Mouse (Mus musculus) lung, postnatal 0 days (tissue): Measurements from ENCODE around the gene Mdk. TPM values are rescaled to one million over a fixed set of nuclear protein-coding genes. Genes with fewer than 3 reads are reported as not detected.

Experiments
- ATAC-seq: fragments of 200-750 bp; cut with Nextera tagmentation; 2 replicates; pipeline ENCODE4 v1.8.0; 2017; ENCODE audit warnings: moderate library complexity
- DNase-seq: peaks from one replicate; pipeline ENCODE4 v3.0.0-alpha.2; 2016; ENCODE audit warnings: low spot score
- H3K27ac ChIP-seq: fragments of 300-500 bp; sonication (generic); 2 replicates; pipeline ENCODE4 v1.5.1; 2014; ENCODE audit warnings: antibody characterized with exemption, mild to moderate bottlenecking, low read length, mixed read lengths
- H3K27me3 ChIP-seq: fragments of 300-500 bp; sonication (generic); replicated peaks from 2 replicates; pipeline ENCODE4 v1.6.1; 2014; ENCODE audit warnings: low read length, mixed read lengths; ENCODE audit not compliant: insufficient read depth
- H3K36me3 ChIP-seq: fragments of 300-500 bp; sonication (generic); 2 replicates; pipeline ENCODE4 v1.6.1; 2014; ENCODE audit warnings: low read length, mixed read lengths; ENCODE audit not compliant: insufficient read depth
- H3K4me1 ChIP-seq: fragments of 300-500 bp; sonication (generic); 2 replicates; pipeline ENCODE4 v1.6.1; 2014; ENCODE audit warnings: antibody characterized with exemption, low read depth, low read length, mixed read lengths; ENCODE audit not compliant: insufficient read depth
- H3K4me2 ChIP-seq: fragments of 300-500 bp; sonication (generic); replicated peaks from 2 replicates; pipeline ENCODE4 v1.6.1; 2014; ENCODE audit warnings: low read depth, mild to moderate bottlenecking, low read length, moderate library complexity, mixed read lengths
- H3K4me3 ChIP-seq: fragments of 300-500 bp; sonication (generic); 2 replicates; pipeline ENCODE4 v1.5.1; 2014; ENCODE audit warnings: low read depth, low read length
- H3K9ac ChIP-seq: fragments of 300-500 bp; sonication (generic); replicated peaks from 2 replicates; pipeline ENCODE4 v1.6.1; 2014; ENCODE audit warnings: low read depth, mild to moderate bottlenecking
- H3K9me3 ChIP-seq: fragments of 300-500 bp; sonication (generic); 2 replicates; pipeline ENCODE4 v1.6.1; 2016; ENCODE audit warnings: low read length, mixed read lengths
- CTCF ChIP-seq: IDR thresholded peaks from 2 replicates; pipeline ENCODE4 v1.5.1; 2016; ENCODE audit warnings: antibody characterized with exemption, mild to moderate bottlenecking
- EP300 ChIP-seq: IDR thresholded peaks from 2 replicates; pipeline ENCODE4 v1.6.1; 2016; ENCODE audit warnings: antibody characterized with exemption, mild to moderate bottlenecking, control low read depth
- WGBS: fragments of 180-500 bp; shearing (Covaris S2); extraction: QIAGEN DNeasy Blood & Tissue Kit; methylation state at CpG from one replicate; pipeline ENCODE4 v1.1.7; 2014; 5-methylcytosine and 5-hydroxymethylcytosine counted together
- polyA plus RNA-seq: library from polyadenylated mRNA; unstranded; fragments of >200 nt; fragmentation: Nextera tagmentation; extraction: Ambion mirVana; gene quantifications from 2 replicates; pipeline ENCODE4 v1.2.1, GENCODE M21; 2015

The Mdk gene
- polyA plus RNA-seq, 1 experiment from 2014 or later: 101 TPM

- peaks cover 19% of the 10 kb centered on the region; the same call in 1 of the 2 replicates for H3K36me3 ChIP-seq
- no peak for TF ChIP-seq CTCF
- no peak for TF ChIP-seq EP300
- peaks cover 12% of the 10 kb centered on the region for H3K4me1 ChIP-seq
- H3K27me3 ChIP-seq: peaks cover 36% of the 10 kb centered on the region
- WGBS: 3% methylated on average over 31 of the region's 31 CpGs
- H3K9me3 ChIP-seq: no peaks in the 10 kb centered on the region
- DNase-seq: peak; percentile 75
- H3K4me2 ChIP-seq: peak overlapping the region; percentile 69
- no peak overlapping the region for H3K27ac ChIP-seq
- peak; percentile 67 for ATAC-seq
- no peak overlapping the region for H3K9ac ChIP-seq
- H3K4me3 ChIP-seq: peak overlapping the region; percentile 43
Observed at GRCm38 (mm10) chr2:91921181-91921789, 10.8 kb downstream of the Mdk start.

DNA sequence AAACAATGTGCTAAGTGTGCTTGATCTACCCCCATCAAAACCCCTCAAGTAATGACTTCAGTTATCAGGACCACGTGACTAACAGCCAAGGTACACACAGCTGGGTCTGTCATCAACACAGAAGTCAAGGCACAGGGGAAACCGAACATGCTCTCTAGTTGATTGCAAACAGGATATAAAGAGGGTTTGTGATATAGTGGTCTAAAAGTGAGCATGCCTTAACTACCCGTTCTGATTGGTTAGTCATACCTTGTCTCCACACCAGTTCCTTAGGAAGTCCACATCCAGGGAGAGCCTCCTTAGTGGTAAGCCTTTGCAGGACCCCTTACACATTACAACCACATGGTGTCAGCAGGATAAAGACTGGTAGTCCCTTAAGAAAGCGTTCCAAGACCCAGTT lies 12.0 kb downstream of the Mdk start:
- Histone ChIP-seq H3K4me3 (no peak overlapping the region), H3K4me1 (peaks cover 12% of the 10 kb centered on the region), H3K9me3 (no peaks in the 10 kb centered on the region), H3K27ac (no peak overlapping the region), H3K4me2 (no peak overlapping the region), H3K36me3 (peaks cover 19% of the 10 kb centered on the region; the same call in 1 of the 2 replicates), H3K9ac (no peak overlapping the region), H3K27me3 (peaks cover 36% of the 10 kb centered on the region)
- 46% methylated on average over 4 of the region's 4 CpGs for WGBS
- DNase-seq (no peak), ATAC-seq (no peak)
- TF ChIP-seq CTCF (no peak), EP300 (no peak)

GRCm38 (mm10) chr2:91917096-91917495 lies 15.0 kb downstream of the Mdk start:
- 89% methylated on average over 7 of the region's 7 CpGs for WGBS
- peaks cover 36% of the 10 kb centered on the region for H3K36me3 ChIP-seq

DNA sequence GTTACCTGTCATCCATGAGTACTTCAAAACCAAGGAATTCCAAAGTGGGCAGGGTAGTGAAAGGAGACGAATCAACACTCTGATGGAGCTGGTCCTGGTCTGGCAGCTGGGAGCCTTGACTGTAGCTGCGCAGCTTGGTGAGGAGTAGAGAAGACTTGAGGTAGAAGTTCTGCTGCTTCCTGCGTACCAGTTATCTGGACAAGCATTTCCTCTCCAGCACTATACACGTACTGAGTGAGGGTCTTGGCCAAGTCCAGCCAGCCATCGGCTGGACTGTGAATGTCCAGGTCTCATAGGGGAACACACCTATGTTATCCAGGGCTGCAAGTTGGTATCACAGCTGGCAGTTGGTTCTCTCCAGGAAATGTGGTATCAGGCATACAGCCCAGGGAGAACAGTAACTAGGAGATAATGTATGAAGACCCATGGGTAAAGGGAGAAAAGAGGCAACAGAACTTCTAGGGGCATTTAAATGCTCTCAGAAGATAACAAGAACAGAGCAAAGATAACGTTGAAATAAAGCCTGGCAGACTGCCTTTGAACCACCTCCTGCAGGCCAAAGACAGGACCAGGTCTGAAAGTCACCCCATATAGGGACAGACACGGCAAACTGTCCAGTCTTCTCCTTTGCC lies 15.6 kb downstream of the Mdk start:
- TF ChIP-seq EP300: no peak
- TF ChIP-seq CTCF: no peak
- no peaks in the 10 kb centered on the region for H3K9me3 ChIP-seq

More at GRCm38 (mm10) chr2:91917096-91917495, 15.0 kb downstream of the Mdk start:
- Histone ChIP-seq H3K4me2 (no peak overlapping the region), H3K9ac (no peak overlapping the region), H3K4me3 (no peak overlapping the region), H3K9me3 (no peaks in the 10 kb centered on the region), H3K27ac (no peak overlapping the region), H3K27me3 (peaks cover 17% of the 10 kb centered on the region), H3K4me1 (peaks cover 5% of the 10 kb centered on the region; the same call in 1 of the 2 replicates)
- TF ChIP-seq CTCF: no peak
- no peak for TF ChIP-seq EP300
- DNase-seq (no peak), ATAC-seq (no peak)

DNA sequence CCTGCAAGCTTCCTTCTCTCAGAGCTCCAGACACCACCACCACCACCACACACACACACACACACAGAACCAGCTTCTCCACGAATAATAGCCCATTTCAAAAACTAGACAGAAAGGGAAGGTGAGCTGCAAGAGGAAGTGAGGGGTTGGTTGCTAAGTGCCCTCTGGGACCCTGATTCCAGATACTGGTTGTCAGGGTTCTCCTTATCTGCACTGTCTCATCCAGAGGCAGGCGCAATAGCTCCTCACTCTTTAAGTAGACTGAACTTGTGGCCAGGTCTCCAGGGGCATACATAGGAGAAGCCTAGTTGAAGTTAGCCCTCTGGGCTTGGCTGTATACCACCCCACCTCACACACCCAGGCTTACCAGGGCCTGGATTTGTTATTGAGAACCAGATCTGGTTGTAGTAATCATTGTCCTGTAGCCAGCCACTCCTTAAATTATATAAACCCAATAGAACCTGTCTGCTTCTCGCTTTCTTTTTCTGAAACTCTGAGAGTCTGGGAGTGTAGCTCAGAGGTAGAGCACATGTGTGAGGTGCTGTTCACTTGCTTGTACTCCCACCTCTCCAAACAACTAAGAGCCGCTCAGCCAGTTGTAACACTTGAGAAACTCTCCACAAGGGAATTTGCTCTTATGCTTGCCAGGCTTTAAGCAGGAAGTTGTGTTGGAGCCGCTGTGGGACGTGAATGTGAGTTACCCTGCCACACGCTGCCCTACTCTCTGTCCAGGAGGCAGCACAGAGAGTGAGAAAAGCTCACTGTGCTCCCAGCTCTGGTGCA lies 18.6 kb downstream of the Mdk start:
- DNase-seq (peak; percentile 84), ATAC-seq (peak; percentile 91)
- Histone ChIP-seq H3K9me3 (no peaks in the 10 kb centered on the region), H3K4me2 (no peak overlapping the region), H3K36me3 (peaks cover 51% of the 10 kb centered on the region), H3K27me3 (no peaks in the 10 kb centered on the region), H3K4me1 (no peaks in the 10 kb centered on the region), H3K9ac (no peak overlapping the region), H3K27ac (no peak overlapping the region), H3K4me3 (no peak overlapping the region)
- peak; percentile 30; the same call in 1 of the 2 replicates for TF ChIP-seq EP300
- TF ChIP-seq CTCF: no peak
- WGBS: 56% methylated on average over 7 of the region's 7 CpGs

More for the DNA sequence above, 15.6 kb downstream of the Mdk start:
- peaks cover 10% of the 10 kb centered on the region; the same call in 1 of the 2 replicates for H3K27me3 ChIP-seq
- 85% methylated on average over 7 of the region's 7 CpGs for WGBS
- no peak for DNase-seq
- peaks cover 42% of the 10 kb centered on the region for H3K36me3 ChIP-seq
- H3K9ac ChIP-seq: no peak overlapping the region
- no peak for ATAC-seq
- H3K27ac ChIP-seq: no peak overlapping the region
- no peak overlapping the region for H3K4me2 ChIP-seq
- H3K4me3 ChIP-seq: no peak overlapping the region
- H3K4me1 ChIP-seq: no peaks in the 10 kb centered on the region

DNA sequence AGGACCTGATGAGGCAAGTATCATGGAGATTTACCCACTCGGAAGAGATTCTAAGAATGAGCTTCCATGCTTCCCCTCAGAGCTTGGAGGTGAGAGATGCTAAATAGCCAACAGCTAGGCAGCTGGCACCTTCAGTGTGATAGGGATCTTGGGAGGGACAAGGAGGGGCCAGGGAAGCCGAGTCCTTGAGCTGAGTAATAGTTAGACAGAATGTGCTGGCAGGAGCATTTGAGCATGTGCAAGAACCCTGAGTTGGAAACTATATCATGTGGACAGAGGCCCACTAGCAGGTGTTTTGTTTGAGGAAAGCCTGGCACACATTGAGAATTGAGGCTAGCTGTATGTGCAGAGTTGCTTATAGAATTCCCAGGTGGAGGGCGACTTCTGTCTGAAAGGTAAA lies 19.5 kb downstream of the Mdk start:
- WGBS: 55% methylated on average over 3 of the region's 3 CpGs
- Histone ChIP-seq H3K27ac (no peak overlapping the region), H3K9ac (no peak overlapping the region), H3K4me3 (no peak overlapping the region), H3K36me3 (peaks cover 42% of the 10 kb centered on the region), H3K27me3 (no peaks in the 10 kb centered on the region), H3K9me3 (no peaks in the 10 kb centered on the region), H3K4me2 (no peak overlapping the region), H3K4me1 (no peaks in the 10 kb centered on the region)
- DNase-seq (no peak), ATAC-seq (no peak)
- no peak for TF ChIP-seq CTCF
- no peak for TF ChIP-seq EP300
